Mouse (Mus musculus): ENCODE data around the gene Sh3gl2. TPM values are rescaled to one million over a fixed set of nuclear protein-coding genes. Genes with fewer than 3 reads are reported as not detected.

Gene Sh3gl2
- polyA plus RNA-seq, 2 experiments = 0.10 TPM; not detected in 1

DNA sequence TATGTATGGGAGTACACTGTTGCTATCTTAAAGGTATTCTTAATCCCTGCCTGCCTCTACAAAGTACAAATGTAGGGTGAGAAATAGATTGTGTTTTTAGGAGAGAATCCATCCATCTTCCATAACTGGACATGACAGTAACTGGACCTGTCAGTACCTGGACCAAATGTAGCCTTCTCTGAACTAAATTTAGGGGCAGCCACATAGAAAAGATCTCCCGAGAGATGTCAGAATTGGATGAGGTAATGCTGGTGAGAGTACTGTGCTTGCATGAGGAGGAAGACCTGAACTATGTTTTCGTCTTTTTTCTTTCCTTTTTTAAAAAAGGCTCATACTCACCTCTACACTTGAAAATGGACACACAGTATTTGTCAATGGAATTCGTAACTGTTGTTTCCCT is 6.0 kb downstream of the Sh3gl2 start:
- Histone ChIP-seq H3K27ac (no peak overlapping the region), H3K9me3 (ENCODE audit: control insufficient read depth, low read length) (no peaks in the 10 kb centered on the region), H3K4me3 (ENCODE audit: insufficient read depth in 1 of 2, low read depth in 2 of 2, low read length in 2 of 2) (no peak overlapping the region), H3K4me2 (ENCODE audit: low read depth) (no peak overlapping the region), H3K9ac (replicated peaks) (no peak overlapping the region), H3K4me1 (replicated peaks; ENCODE audit: control insufficient read depth in 2 of 2, insufficient read depth in 2 of 2, low read length in 1 of 2) (no peaks in the 10 kb centered on the region), H3K36me3 (replicated peaks; ENCODE audit: control insufficient read depth, insufficient read depth, low read depth) (no peaks in the 10 kb centered on the region), H3K27me3 (ENCODE audit: control insufficient read depth, insufficient read depth, low read length) (peaks cover 8% of the 10 kb centered on the region)
- WGBS (ENCODE audit: insufficient replicate concordance) = 59% methylated on average over 3 of the region's 3 CpGs
- ATAC-seq (ENCODE audit: insufficient read depth) (no peak), DNase-seq (ENCODE audit: low read depth in 3 of 3, low spot score in 3 of 3) (no peak)
- no peak for TF ChIP-seq CTCF (IDR thresholded peaks at IDR 0.05; ENCODE audit: low read depth)
- no peak for TF ChIP-seq EP300 (IDR thresholded peaks at IDR 0.05; ENCODE audit: low read depth)

- 45% methylated on average over 4 of the region's 4 CpGs for WGBS (ENCODE audit: insufficient replicate concordance)
- no peak for ATAC-seq (ENCODE audit: insufficient read depth)
- TF ChIP-seq CTCF (IDR thresholded peaks at IDR 0.05; ENCODE audit: low read depth) (no peak), EP300 (IDR thresholded peaks at IDR 0.05; ENCODE audit: low read depth) (no peak)
- Histone ChIP-seq H3K9ac (replicated peaks) (no peak overlapping the region), H3K27ac (no peak overlapping the region), H3K4me2 (ENCODE audit: low read depth) (no peak overlapping the region), H3K9me3 (ENCODE audit: control insufficient read depth, low read length) (no peaks in the 10 kb centered on the region), H3K36me3 (replicated peaks; ENCODE audit: control insufficient read depth, insufficient read depth, low read depth) (no peaks in the 10 kb centered on the region), H3K27me3 (ENCODE audit: control insufficient read depth, insufficient read depth, low read length) (no peaks in the 10 kb centered on the region), H3K4me1 (replicated peaks; ENCODE audit: control insufficient read depth in 2 of 2, insufficient read depth in 2 of 2, low read length in 1 of 2) (no peaks in the 10 kb centered on the region), H3K4me3 (ENCODE audit: insufficient read depth in 1 of 2, low read depth in 2 of 2, low read length in 2 of 2) (no peak overlapping the region)
- no peak for DNase-seq (ENCODE audit: low read depth in 3 of 3, low spot score in 3 of 3)
Observed at GRCm38 (mm10) chr4:85217003-85217402, 12.1 kb downstream of the Sh3gl2 start.

GRCm38 (mm10) chr4:85222716-85223115 is 17.8 kb downstream of the Sh3gl2 start:
- Histone ChIP-seq H3K9ac (replicated peaks) (no peak overlapping the region), H3K4me1 (replicated peaks; ENCODE audit: control insufficient read depth in 2 of 2, insufficient read depth in 2 of 2, low read length in 1 of 2) (no peaks in the 10 kb centered on the region), H3K4me2 (ENCODE audit: low read depth) (no peak overlapping the region), H3K27ac (no peak overlapping the region), H3K4me3 (ENCODE audit: insufficient read depth in 1 of 2, low read depth in 2 of 2, low read length in 2 of 2) (no peak overlapping the region), H3K36me3 (replicated peaks; ENCODE audit: control insufficient read depth, insufficient read depth, low read depth) (no peaks in the 10 kb centered on the region), H3K27me3 (ENCODE audit: control insufficient read depth, insufficient read depth, low read length) (no peaks in the 10 kb centered on the region), H3K9me3 (ENCODE audit: control insufficient read depth, low read length) (no peaks in the 10 kb centered on the region)
- WGBS (ENCODE audit: insufficient replicate concordance) = 49% methylated on average over 5 of the region's 5 CpGs
- ATAC-seq (ENCODE audit: insufficient read depth) (no peak), DNase-seq (ENCODE audit: low read depth in 3 of 3, low spot score in 3 of 3) (no peak)
- TF ChIP-seq EP300 (IDR thresholded peaks at IDR 0.05; ENCODE audit: low read depth) (no peak), CTCF (IDR thresholded peaks at IDR 0.05; ENCODE audit: low read depth) (no peak)

- no peak for ATAC-seq (ENCODE audit: insufficient read depth)
- no peak overlapping the region for H3K9ac ChIP-seq (replicated peaks)
- no peaks in the 10 kb centered on the region for H3K36me3 ChIP-seq (replicated peaks; ENCODE audit: control insufficient read depth, insufficient read depth, low read depth)
- TF ChIP-seq EP300 (IDR thresholded peaks at IDR 0.05; ENCODE audit: low read depth) = no peak
- no peak overlapping the region for H3K4me3 ChIP-seq (ENCODE audit: insufficient read depth in 1 of 2, low read depth in 2 of 2, low read length in 2 of 2)
- H3K27me3 ChIP-seq (ENCODE audit: control insufficient read depth, insufficient read depth, low read length) = no peaks in the 10 kb centered on the region
- H3K4me1 ChIP-seq (replicated peaks; ENCODE audit: control insufficient read depth in 2 of 2, insufficient read depth in 2 of 2, low read length in 1 of 2) = no peaks in the 10 kb centered on the region
- DNase-seq (ENCODE audit: low read depth in 3 of 3, low spot score in 3 of 3) = no peak
- no peaks in the 10 kb centered on the region for H3K9me3 ChIP-seq (ENCODE audit: control insufficient read depth, low read length)
- no peak overlapping the region for H3K27ac ChIP-seq
- 43% methylated on average over 5 of the region's 5 CpGs for WGBS (ENCODE audit: insufficient replicate concordance)
- H3K4me2 ChIP-seq (ENCODE audit: low read depth) = no peak overlapping the region
Observed at GRCm38 (mm10) chr4:85226731-85227130, 21.8 kb downstream of the Sh3gl2 start.

DNA sequence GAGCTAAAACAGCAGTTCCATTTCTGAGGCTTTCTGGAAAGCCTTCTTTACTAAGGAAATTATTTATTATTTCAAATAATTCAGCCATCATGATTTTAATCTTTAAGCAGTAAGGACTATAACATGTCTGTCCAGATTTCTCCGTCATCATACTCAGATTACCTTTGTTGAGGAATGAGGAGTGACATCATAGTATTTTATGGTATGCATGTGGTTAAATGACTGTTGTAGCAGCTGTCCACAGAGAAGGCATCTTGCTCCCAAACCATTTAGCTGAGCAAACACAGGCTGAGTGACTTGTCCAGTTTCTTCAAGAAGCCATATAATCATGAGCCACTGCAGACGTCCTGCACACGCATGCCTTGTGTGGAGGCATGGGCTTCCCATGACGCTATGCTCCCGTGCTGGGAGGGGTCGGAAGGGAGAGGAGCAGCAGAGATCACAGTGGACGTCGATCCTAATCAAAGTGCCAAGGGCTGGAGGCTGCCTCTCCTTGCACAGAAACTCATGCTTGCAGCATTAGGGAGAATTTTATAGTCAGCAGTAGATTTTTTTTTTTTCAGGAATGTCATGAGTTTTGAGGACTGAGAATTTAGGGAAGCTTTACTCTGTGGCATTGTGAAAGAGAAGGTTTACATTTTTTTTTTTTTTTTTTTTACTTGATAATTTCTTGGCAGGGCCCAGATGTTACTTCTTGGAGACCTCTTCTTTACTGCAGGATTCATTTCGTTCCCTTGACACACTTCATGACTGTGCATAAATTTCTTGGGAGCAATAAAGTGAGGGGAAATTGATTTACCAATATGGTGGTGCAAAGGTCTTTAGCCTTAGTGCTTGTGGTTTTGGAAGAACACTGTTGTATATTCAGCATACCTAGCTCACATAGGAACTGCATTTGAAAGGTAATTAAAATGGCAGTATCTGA is 23.0 kb downstream of the Sh3gl2 start:
- Histone ChIP-seq H3K4me1 (replicated peaks; ENCODE audit: control insufficient read depth in 2 of 2, insufficient read depth in 2 of 2, low read length in 1 of 2) (no peaks in the 10 kb centered on the region), H3K4me3 (ENCODE audit: insufficient read depth in 1 of 2, low read depth in 2 of 2, low read length in 2 of 2) (no peak overlapping the region), H3K36me3 (replicated peaks; ENCODE audit: control insufficient read depth, insufficient read depth, low read depth) (no peaks in the 10 kb centered on the region), H3K27me3 (ENCODE audit: control insufficient read depth, insufficient read depth, low read length) (no peaks in the 10 kb centered on the region), H3K9me3 (ENCODE audit: control insufficient read depth, low read length) (no peaks in the 10 kb centered on the region), H3K4me2 (ENCODE audit: low read depth) (no peak overlapping the region), H3K27ac (no peak overlapping the region), H3K9ac (replicated peaks) (no peak overlapping the region)
- ATAC-seq (ENCODE audit: insufficient read depth) (no peak), DNase-seq (ENCODE audit: low read depth in 3 of 3, low spot score in 3 of 3) (no peak)
- no peak for TF ChIP-seq EP300 (IDR thresholded peaks at IDR 0.05; ENCODE audit: low read depth)
- TF ChIP-seq CTCF (IDR thresholded peaks at IDR 0.05; ENCODE audit: low read depth) = no peak
- WGBS (ENCODE audit: insufficient replicate concordance) = 57% methylated on average over 9 of the region's 9 CpGs

Measured in liver, embryonic 14.5 days (tissue).